Mouse (Mus musculus): ENCODE measurements around the gene Lpp. TPM values are rescaled to one million over a fixed set of nuclear protein-coding genes. Genes with fewer than 3 reads are reported as not detected.
"Not testable (repeated sequence)": the region's sequence is repeated elsewhere in the genome, so short reads cannot be mapped to it uniquely, and the experiment has no call there.

Lpp gene
- polyA plus RNA-seq, 1 experiment from 2014 or later, result 11.5 TPM

DNA sequence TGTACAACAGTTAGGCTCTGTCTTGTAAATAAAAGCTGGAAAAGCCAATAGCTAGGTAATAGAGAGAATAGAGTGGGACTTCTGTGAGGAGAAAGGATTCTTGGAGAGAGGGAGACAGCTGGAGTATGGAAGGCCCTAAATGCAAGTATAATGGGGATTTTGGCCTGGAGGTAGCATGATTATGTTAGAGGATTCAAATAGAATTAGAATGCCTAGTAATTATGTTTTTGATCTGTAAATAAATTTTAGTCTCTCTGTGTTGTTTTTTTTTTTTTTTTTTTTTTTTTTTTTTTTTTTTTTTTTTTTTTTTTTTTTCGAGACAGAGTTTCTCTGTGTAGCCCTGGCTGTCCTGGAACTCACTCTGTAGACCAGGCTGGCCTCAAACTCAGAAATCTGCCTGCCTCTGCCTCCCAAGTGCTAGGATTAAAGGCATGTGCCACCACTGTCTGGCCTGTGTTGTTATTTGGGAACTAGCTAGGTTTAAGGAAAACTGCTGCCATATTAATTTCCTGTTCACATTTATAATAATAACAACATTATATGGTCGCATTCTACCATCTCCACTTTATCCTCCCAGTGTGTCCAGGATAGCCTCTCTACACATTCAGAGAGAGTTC lies 628.5 kb downstream of the Lpp start:
- H3K27ac ChIP-seq (replicated peaks); H3K4me2 ChIP-seq; H3K27me3 ChIP-seq; H3K9me3 ChIP-seq; H3K4me3 ChIP-seq; H3K9ac ChIP-seq; H3K36me3 ChIP-seq; ATAC-seq (ENCODE audit: low FRiP score, low read depth); H3K4me1 ChIP-seq (replicated peaks): not testable (repeated sequence)
- 70% methylated on average over 2 of the region's 2 CpGs for WGBS

DNA sequence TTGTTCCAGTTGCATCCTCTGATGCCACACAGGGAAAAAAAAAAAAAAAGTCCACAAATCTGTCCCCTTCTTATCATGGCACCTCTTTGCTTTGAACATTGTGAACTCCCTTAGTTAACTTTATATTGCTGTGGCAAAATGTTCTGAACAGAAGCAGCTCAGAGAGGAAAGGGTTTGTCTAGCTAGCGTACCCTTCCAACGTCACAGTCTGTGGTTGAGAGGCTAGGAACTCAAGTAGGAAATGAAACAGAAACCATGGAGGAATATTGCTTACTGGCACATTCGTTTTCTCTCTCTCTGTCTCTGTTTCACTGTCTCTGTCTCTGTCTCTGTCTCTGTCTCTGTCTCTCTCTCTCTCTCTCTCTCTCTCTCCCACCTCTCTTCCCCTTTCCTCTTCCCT lies 631.3 kb downstream of the Lpp start:
- H3K4me3 ChIP-seq, result no peak overlapping the region
- no peak for ATAC-seq (ENCODE audit: low FRiP score, low read depth)
- 87% methylated on average over 3 of the region's 3 CpGs for WGBS
- H3K4me2 ChIP-seq, result no peak overlapping the region
- H3K4me1 ChIP-seq (replicated peaks), result no peaks in the 10 kb centered on the region
- no peak overlapping the region for H3K9ac ChIP-seq
- no peaks in the 10 kb centered on the region for H3K36me3 ChIP-seq
- no peak overlapping the region for H3K27ac ChIP-seq (replicated peaks)
- H3K27me3 ChIP-seq, result no peaks in the 10 kb centered on the region
- no peaks in the 10 kb centered on the region for H3K9me3 ChIP-seq

DNA sequence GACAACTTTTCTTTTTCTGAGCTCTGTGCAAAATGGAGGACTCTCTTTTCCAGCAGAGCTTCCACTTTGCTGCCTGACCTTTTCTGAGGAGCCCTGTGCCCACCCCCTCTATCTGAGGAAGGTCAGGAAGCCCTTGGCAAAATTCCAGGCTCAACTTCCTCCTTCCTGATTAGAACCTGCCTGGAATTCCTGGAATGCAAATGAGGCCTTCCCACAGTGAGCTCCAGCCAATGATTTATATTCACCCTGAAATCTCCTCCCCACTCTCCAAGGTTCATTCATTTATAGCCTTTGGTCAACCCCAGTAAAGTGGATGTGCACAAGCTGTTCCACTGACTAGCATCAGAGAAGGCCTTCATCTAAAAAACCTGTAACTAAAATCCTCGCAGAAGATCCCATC lies 632.9 kb downstream of the Lpp start:
- Histone ChIP-seq H3K9ac (no peak overlapping the region), H3K9me3 (no peaks in the 10 kb centered on the region), H3K36me3 (no peaks in the 10 kb centered on the region), H3K27ac (replicated peaks) (no peak overlapping the region), H3K4me2 (no peak overlapping the region), H3K27me3 (no peaks in the 10 kb centered on the region), H3K4me3 (no peak overlapping the region), H3K4me1 (replicated peaks) (no peaks in the 10 kb centered on the region)
- 97% methylated on average over 1 of the region's 1 CpGs for WGBS
- no peak for ATAC-seq (ENCODE audit: low FRiP score, low read depth)

DNA sequence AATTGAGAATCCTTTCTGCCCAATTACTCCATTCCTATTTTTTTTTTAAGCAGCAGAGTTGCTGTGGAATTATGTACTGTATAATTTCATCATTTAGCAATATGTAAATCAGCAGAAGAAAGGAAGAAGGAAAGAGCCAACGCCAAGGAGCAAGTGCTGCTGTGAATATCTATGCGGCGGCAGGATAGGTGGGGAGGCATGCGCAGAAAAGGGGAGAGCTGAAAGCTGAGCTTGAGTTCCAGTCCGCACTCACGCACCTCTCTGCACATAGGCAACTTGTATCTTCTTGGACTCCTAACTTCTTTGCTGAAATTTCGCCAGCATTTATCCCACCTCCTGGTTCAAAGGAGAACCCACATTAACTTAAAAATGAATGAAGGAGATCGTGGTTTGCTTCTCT lies 636.2 kb downstream of the Lpp start:
- 78% methylated on average over 8 of the region's 8 CpGs for WGBS
- no peak for ATAC-seq (ENCODE audit: low FRiP score, low read depth)
- H3K36me3 ChIP-seq, result no peaks in the 10 kb centered on the region

DNA sequence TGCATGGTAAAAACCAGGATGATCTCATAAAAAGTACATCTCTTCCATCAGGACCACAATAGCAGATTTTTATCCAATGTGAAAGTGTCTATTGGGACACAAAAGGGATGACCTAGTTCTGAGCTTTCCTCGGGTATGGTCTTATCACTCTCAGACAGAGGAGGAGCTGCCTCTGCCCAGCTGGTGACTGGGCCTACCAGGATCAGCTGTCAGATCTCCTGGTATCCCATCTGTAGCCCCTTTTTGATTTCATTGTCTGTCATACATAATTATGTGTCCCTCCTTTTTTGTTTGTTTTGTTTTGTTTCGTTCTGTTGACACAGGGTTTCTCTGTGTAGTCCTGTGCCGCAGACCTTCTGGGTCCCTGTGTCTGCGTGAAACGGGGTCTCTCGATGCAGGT lies 644.1 kb downstream of the Lpp start:
- no peak for ATAC-seq (ENCODE audit: low FRiP score, low read depth)
- WGBS, result 71% methylated on average over 6 of the region's 6 CpGs

More for the DNA sequence above, 636.2 kb downstream of the Lpp start:
- H3K9me3 ChIP-seq, result no peaks in the 10 kb centered on the region
- H3K4me2 ChIP-seq, result no peak overlapping the region
- H3K9ac ChIP-seq, result no peak overlapping the region
- no peaks in the 10 kb centered on the region for H3K27me3 ChIP-seq
- no peak overlapping the region for H3K4me3 ChIP-seq
- no peaks in the 10 kb centered on the region for H3K4me1 ChIP-seq (replicated peaks)
- H3K27ac ChIP-seq (replicated peaks), result no peak overlapping the region

DNA sequence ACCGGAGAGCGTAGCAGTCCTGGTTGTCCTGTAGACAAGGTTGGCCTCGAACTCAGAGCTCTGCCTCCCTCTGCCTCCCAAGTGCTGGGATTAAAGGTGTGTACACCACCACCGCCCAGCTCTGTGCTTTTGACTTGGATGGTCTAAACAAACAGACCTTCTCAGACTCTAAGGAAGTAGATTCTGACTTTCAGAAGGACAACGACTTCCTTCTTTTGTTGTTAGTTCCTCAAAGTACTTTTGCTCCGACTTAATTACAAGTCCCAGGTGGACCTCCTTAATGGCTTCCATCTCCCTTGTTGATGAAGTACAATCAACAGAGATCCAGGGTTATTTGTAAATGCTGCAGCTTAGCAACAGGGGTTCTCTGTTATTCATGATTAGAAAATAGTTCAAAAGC lies 645.2 kb downstream of the Lpp start:
- no peak for ATAC-seq (ENCODE audit: low FRiP score, low read depth)
- H3K27ac ChIP-seq (replicated peaks), result no peak overlapping the region
- WGBS, result 90% methylated on average over 6 of the region's 6 CpGs

More for the DNA sequence above, 644.1 kb downstream of the Lpp start:
- no peak overlapping the region for H3K27ac ChIP-seq (replicated peaks)
- H3K9ac ChIP-seq, result no peak overlapping the region
- H3K4me3 ChIP-seq, result no peak overlapping the region
- H3K9me3 ChIP-seq, result no peaks in the 10 kb centered on the region
- no peak overlapping the region for H3K4me2 ChIP-seq
- H3K36me3 ChIP-seq, result no peaks in the 10 kb centered on the region
- no peaks in the 10 kb centered on the region for H3K4me1 ChIP-seq (replicated peaks)
- no peaks in the 10 kb centered on the region for H3K27me3 ChIP-seq

DNA sequence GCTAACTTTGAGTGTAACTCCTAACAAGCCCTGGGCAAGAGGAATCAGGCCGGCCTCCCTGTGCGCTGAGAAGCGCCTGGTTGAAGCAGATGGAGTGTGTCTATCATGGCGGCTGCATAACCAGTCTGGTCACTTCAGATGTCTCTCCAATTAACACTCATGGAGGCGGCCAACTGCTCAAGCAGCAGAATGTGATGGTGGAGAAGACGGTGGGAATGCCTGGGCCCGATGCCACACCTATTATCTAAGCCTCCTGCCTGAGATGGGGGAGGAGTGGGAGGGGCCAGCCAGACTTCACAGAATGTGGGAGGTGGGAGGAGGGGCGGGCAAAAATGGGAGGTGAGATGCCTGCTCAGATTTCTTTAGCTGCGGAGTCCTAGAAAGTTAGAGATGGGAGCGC lies 646.6 kb downstream of the Lpp start:
- ATAC-seq (ENCODE audit: low FRiP score, low read depth), result no peak; the same call in 1 of the 2 replicates
- H3K27me3 ChIP-seq, result no peaks in the 10 kb centered on the region
- no peaks in the 10 kb centered on the region for H3K36me3 ChIP-seq
- H3K4me1 ChIP-seq (replicated peaks), result no peaks in the 10 kb centered on the region
- H3K9me3 ChIP-seq, result no peaks in the 10 kb centered on the region
- no peak overlapping the region for H3K9ac ChIP-seq
- 64% methylated on average over 10 of the region's 10 CpGs for WGBS
- no peak overlapping the region for H3K4me2 ChIP-seq
- no peak overlapping the region for H3K4me3 ChIP-seq
- H3K27ac ChIP-seq (replicated peaks), result no peak overlapping the region

More for the DNA sequence above, 645.2 kb downstream of the Lpp start:
- Histone ChIP-seq H3K36me3 (no peaks in the 10 kb centered on the region), H3K4me2 (no peak overlapping the region), H3K27me3 (no peaks in the 10 kb centered on the region), H3K9me3 (no peaks in the 10 kb centered on the region), H3K4me1 (replicated peaks) (no peaks in the 10 kb centered on the region), H3K4me3 (no peak overlapping the region), H3K9ac (no peak overlapping the region)

DNA sequence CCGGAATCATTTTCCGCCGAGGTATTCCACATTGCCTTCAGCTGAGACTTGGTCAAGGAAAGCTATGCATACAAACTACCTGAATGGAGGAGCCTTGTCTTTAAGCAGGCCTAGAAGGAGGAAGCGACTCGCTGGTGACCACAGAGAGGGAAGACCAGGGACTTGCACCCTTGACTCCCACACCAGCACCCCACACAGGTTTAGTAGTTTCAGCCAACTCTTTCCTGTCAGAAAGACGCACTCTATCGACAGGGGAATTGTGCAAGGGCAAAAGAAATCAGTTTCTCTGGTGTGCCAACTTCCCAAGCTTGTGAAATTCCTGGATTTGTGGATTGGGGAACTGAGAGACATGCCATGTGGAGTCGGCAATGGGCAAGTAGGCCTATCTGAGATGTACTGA lies 647.9 kb downstream of the Lpp start:
- no peak overlapping the region for H3K4me3 ChIP-seq
- H3K9me3 ChIP-seq, result no peaks in the 10 kb centered on the region
- 94% methylated on average over 8 of the region's 8 CpGs for WGBS
- H3K36me3 ChIP-seq, result no peaks in the 10 kb centered on the region
- no peak for ATAC-seq (ENCODE audit: low FRiP score, low read depth)
- no peak overlapping the region for H3K4me2 ChIP-seq
- no peaks in the 10 kb centered on the region for H3K27me3 ChIP-seq
- no peak overlapping the region for H3K9ac ChIP-seq
- no peaks in the 10 kb centered on the region for H3K4me1 ChIP-seq (replicated peaks)
- no peak overlapping the region for H3K27ac ChIP-seq (replicated peaks)

DNA sequence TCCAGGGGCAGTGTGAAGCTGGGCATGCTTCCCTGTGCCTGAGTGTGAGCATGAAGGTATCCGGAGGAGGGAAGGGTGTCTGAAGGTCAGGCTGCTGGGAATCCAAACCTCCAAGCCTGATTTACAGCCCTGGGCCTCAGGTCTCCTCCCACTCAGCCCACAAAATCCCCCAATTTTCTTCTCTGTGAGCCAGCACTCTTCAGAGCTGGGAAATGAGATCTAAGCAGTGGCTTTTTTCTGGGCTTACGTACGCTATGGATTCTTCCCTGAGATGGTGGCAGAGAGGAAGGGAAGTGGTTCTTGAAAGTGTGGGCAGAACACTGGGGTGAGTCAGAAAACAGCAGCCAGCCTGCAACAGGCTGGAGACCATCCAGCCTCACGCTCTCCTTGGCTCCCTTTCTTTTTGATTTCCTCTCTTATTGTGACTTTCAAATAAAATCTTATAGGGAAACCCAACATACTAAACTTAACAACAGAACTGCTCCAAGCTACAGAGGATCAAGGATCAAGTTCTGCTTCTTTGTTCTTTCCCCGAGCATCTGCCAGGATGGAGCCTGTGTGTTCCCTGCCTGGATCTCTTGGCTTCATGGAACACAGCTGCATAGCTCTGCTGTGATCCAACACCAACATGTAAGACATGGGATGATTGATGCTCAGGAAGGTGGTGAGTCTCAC lies 648.7 kb downstream of the Lpp start:
- 83% methylated on average over 5 of the region's 5 CpGs for WGBS
- Histone ChIP-seq H3K4me2 (no peak overlapping the region), H3K4me1 (replicated peaks) (no peaks in the 10 kb centered on the region), H3K27ac (replicated peaks) (no peak overlapping the region), H3K4me3 (no peak overlapping the region), H3K9me3 (no peaks in the 10 kb centered on the region), H3K9ac (no peak overlapping the region), H3K36me3 (no peaks in the 10 kb centered on the region), H3K27me3 (no peaks in the 10 kb centered on the region)
- no peak for ATAC-seq (ENCODE audit: low FRiP score, low read depth)

MicroRNAs within 50 kb of the gene (microRNA counts, 519-probe panel; counts per million panel counts)
- microRNA mmu-miR-28, result 3,090 counts per million, percentile 61 among the panel's probes with 10 or more counts

Small RNAs within 50 kb of the gene (microRNA-seq; reads per million reads assigned to microRNA genes)
- 672 reads per million, percentile 74 among the genes with 10 or more reads in this experiment for gene Mir28a

All from hindbrain, embryonic 15.5 days (tissue).